Mouse (Mus musculus): ENCODE data around the gene Wwox. TPM values are rescaled to one million over a fixed set of nuclear protein-coding genes. Genes with fewer than 3 reads are reported as not detected.

The Wwox gene
- polyA plus RNA-seq, 1 experiment from 2014 or later = 9.9 TPM

- no peak for DNase-seq (ENCODE audit: low spot score)
- Histone ChIP-seq H3K4me3 (no peak overlapping the region), H3K36me3 (replicated peaks) (peaks cover 7% of the 10 kb centered on the region; the same call in 1 of the 2 replicates), H3K27ac (replicated peaks) (peak overlapping the region; percentile 57), H3K9me3 (peaks cover 5% of the 10 kb centered on the region; the same call in 1 of the 2 replicates), H3K27me3 (replicated peaks; ENCODE audit: low read depth, poor library complexity, severe bottlenecking) (0 out of 2 replicates have a peak, but pooled peaks cover 3% of the 10 kb centered on the region), H3K4me1 (peaks cover 33% of the 10 kb centered on the region)
- 44% methylated on average over 26 of the region's 26 CpGs for WGBS
Measured at GRCm38 (mm10) chr8:114591296-114592280, 152.1 kb downstream of the Wwox start.

- 52% methylated on average over 19 of the region's 19 CpGs for WGBS
- Histone ChIP-seq H3K4me1 (peaks cover 24% of the 10 kb centered on the region), H3K36me3 (replicated peaks) (peaks cover 7% of the 10 kb centered on the region; the same call in 1 of the 2 replicates), H3K4me3 (no peak overlapping the region), H3K9me3 (peaks cover 5% of the 10 kb centered on the region; the same call in 1 of the 2 replicates), H3K27me3 (replicated peaks; ENCODE audit: low read depth, poor library complexity, severe bottlenecking) (0 out of 2 replicates have a peak, but pooled peaks cover 3% of the 10 kb centered on the region), H3K27ac (replicated peaks) (no peak overlapping the region)
- DNase-seq (ENCODE audit: low spot score) = no peak
Measured at GRCm38 (mm10) chr8:114593424-114594157, 154.1 kb downstream of the Wwox start.

- H3K27me3 ChIP-seq (replicated peaks; ENCODE audit: low read depth, poor library complexity, severe bottlenecking) = 0 out of 2 replicates have a peak, but pooled peaks cover 3% of the 10 kb centered on the region
- H3K4me3 ChIP-seq = no peak overlapping the region
- H3K27ac ChIP-seq (replicated peaks) = no peak overlapping the region
- peaks cover 5% of the 10 kb centered on the region; the same call in 1 of the 2 replicates for H3K9me3 ChIP-seq
- H3K36me3 ChIP-seq (replicated peaks) = peaks cover 7% of the 10 kb centered on the region; the same call in 1 of the 2 replicates
- no peak for DNase-seq (ENCODE audit: low spot score)
- peaks cover 31% of the 10 kb centered on the region for H3K4me1 ChIP-seq
- WGBS = 90% methylated on average over 5 of the region's 5 CpGs
Measured at GRCm38 (mm10) chr8:114594811-114595210, 155.4 kb downstream of the Wwox start.

- H3K27ac ChIP-seq (replicated peaks) = peak overlapping the region; percentile 59
- H3K4me3 ChIP-seq = no peak overlapping the region
- H3K36me3 ChIP-seq (replicated peaks) = peaks cover 7% of the 10 kb centered on the region; the same call in 1 of the 2 replicates
- peaks cover 24% of the 10 kb centered on the region for H3K4me1 ChIP-seq
- H3K27me3 ChIP-seq (replicated peaks; ENCODE audit: low read depth, poor library complexity, severe bottlenecking) = no peaks in the 10 kb centered on the region
- peaks cover 5% of the 10 kb centered on the region; the same call in 1 of the 2 replicates for H3K9me3 ChIP-seq
- no peak for DNase-seq (ENCODE audit: low spot score)
- WGBS = 62% methylated on average over 10 of the region's 10 CpGs
Measured at GRCm38 (mm10) chr8:114599555-114599954, 160.1 kb downstream of the Wwox start.

GRCm38 (mm10) chr8:114600196-114600595 is 160.7 kb downstream of the Wwox start:
- Histone ChIP-seq H3K4me3 (no peak overlapping the region), H3K36me3 (replicated peaks) (peaks cover 7% of the 10 kb centered on the region; the same call in 1 of the 2 replicates), H3K4me1 (peaks cover 31% of the 10 kb centered on the region), H3K27ac (replicated peaks) (no peak overlapping the region), H3K27me3 (replicated peaks; ENCODE audit: low read depth, poor library complexity, severe bottlenecking) (no peaks in the 10 kb centered on the region), H3K9me3 (peaks cover 5% of the 10 kb centered on the region; the same call in 1 of the 2 replicates)
- DNase-seq (ENCODE audit: low spot score) = no peak
- 76% methylated on average over 11 of the region's 11 CpGs for WGBS

- H3K27me3 ChIP-seq (replicated peaks; ENCODE audit: low read depth, poor library complexity, severe bottlenecking) = no peaks in the 10 kb centered on the region
- WGBS = 50% methylated on average over 3 of the region's 4 CpGs
- H3K4me1 ChIP-seq = peaks cover 36% of the 10 kb centered on the region
- H3K4me3 ChIP-seq = no peak overlapping the region
- no peaks in the 10 kb centered on the region for H3K36me3 ChIP-seq (replicated peaks)
- no peaks in the 10 kb centered on the region for H3K9me3 ChIP-seq
- H3K27ac ChIP-seq (replicated peaks) = no peak overlapping the region
- no peak for DNase-seq (ENCODE audit: low spot score)
Measured at GRCm38 (mm10) chr8:114603046-114603445, 163.6 kb downstream of the Wwox start.

- WGBS = 37% methylated on average over 6 of the region's 6 CpGs
- Histone ChIP-seq H3K4me1 (peaks cover 36% of the 10 kb centered on the region), H3K27ac (replicated peaks) (no peak overlapping the region), H3K9me3 (no peaks in the 10 kb centered on the region), H3K36me3 (replicated peaks) (no peaks in the 10 kb centered on the region), H3K4me3 (no peak overlapping the region), H3K27me3 (replicated peaks; ENCODE audit: low read depth, poor library complexity, severe bottlenecking) (no peaks in the 10 kb centered on the region)
- DNase-seq (ENCODE audit: low spot score) = no peak
Measured at GRCm38 (mm10) chr8:114603561-114603960, 164.1 kb downstream of the Wwox start.

- H3K36me3 ChIP-seq (replicated peaks) = no peaks in the 10 kb centered on the region
- H3K27ac ChIP-seq (replicated peaks) = no peak overlapping the region
- no peaks in the 10 kb centered on the region for H3K9me3 ChIP-seq
- no peak overlapping the region for H3K4me3 ChIP-seq
- peaks cover 34% of the 10 kb centered on the region for H3K4me1 ChIP-seq
- 52% methylated on average over 16 of the region's 16 CpGs for WGBS
- H3K27me3 ChIP-seq (replicated peaks; ENCODE audit: low read depth, poor library complexity, severe bottlenecking) = no peaks in the 10 kb centered on the region
- DNase-seq (ENCODE audit: low spot score) = no peak
Measured at GRCm38 (mm10) chr8:114604315-114604714, 164.9 kb downstream of the Wwox start.

GRCm38 (mm10) chr8:114605651-114606050 is 166.2 kb downstream of the Wwox start:
- WGBS = 84% methylated on average over 2 of the region's 2 CpGs
- Histone ChIP-seq H3K27me3 (replicated peaks; ENCODE audit: low read depth, poor library complexity, severe bottlenecking) (no peaks in the 10 kb centered on the region), H3K36me3 (replicated peaks) (no peaks in the 10 kb centered on the region), H3K9me3 (no peaks in the 10 kb centered on the region), H3K4me1 (peaks cover 29% of the 10 kb centered on the region), H3K27ac (replicated peaks) (no peak overlapping the region), H3K4me3 (no peak overlapping the region)
- no peak for DNase-seq (ENCODE audit: low spot score)

- 88% methylated on average over 5 of the region's 5 CpGs for WGBS
- Histone ChIP-seq H3K4me1 (peaks cover 26% of the 10 kb centered on the region), H3K4me3 (no peak overlapping the region), H3K36me3 (replicated peaks) (no peaks in the 10 kb centered on the region), H3K9me3 (no peaks in the 10 kb centered on the region), H3K27me3 (replicated peaks; ENCODE audit: low read depth, poor library complexity, severe bottlenecking) (no peaks in the 10 kb centered on the region; the same call in 1 of the 2 replicates), H3K27ac (replicated peaks) (no peak overlapping the region)
- no peak for DNase-seq (ENCODE audit: low spot score)
Measured at GRCm38 (mm10) chr8:114609330-114609729, 169.9 kb downstream of the Wwox start.

- Histone ChIP-seq H3K9me3 (no peaks in the 10 kb centered on the region), H3K4me1 (peaks cover 16% of the 10 kb centered on the region), H3K27ac (replicated peaks) (no peak overlapping the region), H3K36me3 (replicated peaks) (no peaks in the 10 kb centered on the region), H3K4me3 (no peak overlapping the region), H3K27me3 (replicated peaks; ENCODE audit: low read depth, poor library complexity, severe bottlenecking) (no peaks in the 10 kb centered on the region; the same call in 1 of the 2 replicates)
- DNase-seq (ENCODE audit: low spot score) = no peak
- whole genome bisulfite sequencing = 55% methylated on average over 7 of the region's 7 CpGs
Measured at GRCm38 (mm10) chr8:114611075-114611474, 171.6 kb downstream of the Wwox start.

GRCm38 (mm10) chr8:114612091-114612490 is 172.6 kb downstream of the Wwox start:
- DNase-seq (ENCODE audit: low spot score) = no peak
- Histone ChIP-seq H3K27ac (replicated peaks) (no peak overlapping the region), H3K4me3 (no peak overlapping the region), H3K9me3 (no peaks in the 10 kb centered on the region), H3K4me1 (peaks cover 16% of the 10 kb centered on the region), H3K27me3 (replicated peaks; ENCODE audit: low read depth, poor library complexity, severe bottlenecking) (no peaks in the 10 kb centered on the region; the same call in 1 of the 2 replicates), H3K36me3 (replicated peaks) (no peaks in the 10 kb centered on the region)
- 87% methylated on average over 3 of the region's 3 CpGs for WGBS

Measured in embryonic facial prominence, embryonic 10.5 days (tissue).